Mouse (Mus musculus) C2C12 (cell line): Measurements from ENCODE around the gene Chfr. TPM values are rescaled to one million over a fixed set of nuclear protein-coding genes. Genes with fewer than 3 reads are reported as not detected.

Experiments
- H3K27me3 ChIP-seq: one replicate; pipeline ENCODE4 v1.6.1; 2011; ENCODE audit not compliant: control insufficient read depth, insufficient read depth, insufficient read length
- H3K36me3 ChIP-seq: one replicate; pipeline ENCODE4 v1.6.1; 2011; ENCODE audit not compliant: control insufficient read depth, insufficient read depth
- H3K4me3 ChIP-seq: one replicate; pipeline ENCODE4 v1.5.1; 2011; ENCODE audit warnings: mild to moderate bottlenecking, control low read depth; ENCODE audit not compliant: poor library complexity, insufficient read depth, severe bottlenecking
- H3K79me2 ChIP-seq: one replicate; pipeline ENCODE4 v1.6.1; 2011; ENCODE audit not compliant: control insufficient read depth, insufficient read depth
- H3K79me3 ChIP-seq: one replicate; pipeline ENCODE4 v1.6.1; 2011; ENCODE audit warnings: low read depth, control low read depth
- H3ac ChIP-seq: one replicate; pipeline ENCODE3; 2011; ENCODE audit warnings: low read depth; ENCODE audit not compliant: control insufficient read depth, insufficient read length
- CEBPB ChIP-seq: IDR thresholded peaks from one replicate; pipeline ENCODE4 v1.6.1; 2011; ENCODE audit warnings: low read depth, mild to moderate bottlenecking, control low read depth, moderate library complexity
- CTCF ChIP-seq: IDR thresholded peaks from one replicate; pipeline ENCODE4 v1.5.1; 2011; ENCODE audit not compliant: control insufficient read depth, insufficient read depth, insufficient read length
- FOSL1 ChIP-seq: IDR thresholded peaks from one replicate; pipeline ENCODE4 v1.8.0; 2011; ENCODE audit warnings: mild to moderate bottlenecking, low read length; ENCODE audit not compliant: poor library complexity, insufficient read depth, severe bottlenecking
- MAX ChIP-seq: IDR thresholded peaks from one replicate; pipeline ENCODE4 v1.6.1; 2011; ENCODE audit warnings: mild to moderate bottlenecking, control low read depth
- MYOD1 ChIP-seq: IDR thresholded peaks from one replicate; pipeline ENCODE4 v1.6.1; 2011; ENCODE audit warnings: low read depth; ENCODE audit not compliant: control insufficient read depth, insufficient read length
- MYOG ChIP-seq: IDR thresholded peaks from one replicate; pipeline ENCODE4 v1.6.1; 2011; ENCODE audit not compliant: control insufficient read depth, insufficient read length; ENCODE audit errors: extremely low read depth
- USF1 ChIP-seq: IDR thresholded peaks from one replicate; pipeline ENCODE4 v1.6.1; 2011; ENCODE audit warnings: low read depth, mild to moderate bottlenecking, control low read depth, moderate library complexity
- polyA plus RNA-seq: library from polyadenylated mRNA; unstranded; fragments of >200 nt; fragmentation: generic; extraction: Trizol; gene quantifications from one replicate; pipeline ENCODE4 v1.2.1, GENCODE M21; 2012; ENCODE audit warnings: missing spikeins

Chfr gene
- polyA plus RNA-seq, 1 experiment, result 14.4 TPM

DNA sequence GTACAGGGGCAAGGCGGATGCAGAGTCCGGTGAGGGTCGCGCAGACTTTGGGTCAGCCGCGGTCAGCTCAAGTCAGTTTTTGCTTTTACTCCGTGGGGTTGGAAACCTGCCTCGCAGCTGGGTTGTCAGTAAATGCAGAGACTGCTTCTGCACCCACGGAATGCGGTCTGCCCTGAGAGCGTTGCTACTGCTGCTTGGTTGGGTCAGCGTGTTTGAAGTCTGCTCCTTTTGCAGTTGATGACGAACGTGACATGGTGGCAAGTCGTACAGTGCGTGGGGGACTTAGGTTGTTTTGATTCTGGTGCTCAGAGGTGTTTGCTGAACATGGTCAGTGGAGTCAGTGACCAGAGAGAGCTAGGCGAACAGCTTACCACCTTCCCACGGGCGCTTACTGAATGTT, 41.4 kb downstream of the Chfr start:
- peaks cover 7% of the 10 kb centered on the region for H3K36me3 ChIP-seq
- H3K4me3 ChIP-seq, result peak overlapping the region; percentile 75
- H3ac ChIP-seq, result peak overlapping the region; percentile 58
- TF ChIP-seq CTCF, result no peak
- no peak for TF ChIP-seq MAX
- TF ChIP-seq CEBPB, result no peak
- TF ChIP-seq MYOG, result no peak
- no peak for TF ChIP-seq MYOD1
- no peak for TF ChIP-seq USF1
- TF ChIP-seq FOSL1, result no peak
- peaks cover 17% of the 10 kb centered on the region for H3K79me3 ChIP-seq
- peaks cover 33% of the 10 kb centered on the region for H3K79me2 ChIP-seq
- no peaks in the 10 kb centered on the region for H3K27me3 ChIP-seq

DNA sequence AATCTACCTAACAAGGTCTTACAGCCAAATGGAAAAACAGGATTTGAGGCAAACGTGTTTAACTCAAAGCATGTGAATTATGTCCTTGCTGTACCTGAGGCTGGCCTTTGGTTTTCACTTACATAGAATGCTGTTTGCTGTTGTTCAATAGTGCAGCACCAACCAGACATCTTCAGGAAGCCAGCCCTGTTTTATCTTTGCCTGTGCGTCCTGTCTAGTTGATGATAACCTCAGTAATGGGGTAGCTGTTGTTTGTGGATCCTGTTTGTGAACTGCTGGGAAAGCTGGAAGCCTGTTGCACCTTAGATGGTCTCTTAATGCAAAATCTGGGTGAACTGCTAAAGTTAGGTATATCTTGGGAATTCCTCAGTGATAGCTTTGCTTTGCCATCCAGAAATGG, 43.0 kb downstream of the Chfr start:
- no peak overlapping the region for H3ac ChIP-seq
- TF ChIP-seq CTCF (no peak), MYOD1 (no peak), CEBPB (no peak), MAX (no peak), USF1 (no peak), FOSL1 (no peak), MYOG (no peak)
- peaks cover 12% of the 10 kb centered on the region for H3K36me3 ChIP-seq
- peaks cover 17% of the 10 kb centered on the region for H3K79me3 ChIP-seq
- no peaks in the 10 kb centered on the region for H3K27me3 ChIP-seq
- H3K4me3 ChIP-seq, result no peak overlapping the region
- peaks cover 33% of the 10 kb centered on the region for H3K79me2 ChIP-seq

DNA sequence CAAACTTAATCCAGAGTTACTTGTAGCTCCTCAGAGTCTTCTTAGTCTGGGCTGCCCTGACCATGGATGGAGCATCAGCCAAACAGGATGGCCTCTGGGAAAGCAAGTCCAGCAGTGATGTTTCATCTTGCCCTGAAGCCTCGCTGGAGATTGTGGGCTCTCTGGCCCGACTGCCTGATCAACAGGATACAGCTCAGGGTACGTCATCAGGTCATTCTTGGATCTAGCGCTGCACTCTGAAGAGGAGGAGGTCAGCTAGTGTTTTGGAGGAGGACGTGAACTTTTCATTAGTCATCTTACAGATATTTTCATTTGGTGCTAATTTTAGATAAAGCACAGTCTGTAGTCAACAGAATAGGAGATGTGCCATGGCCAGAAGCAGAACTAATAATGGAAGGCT, 46.1 kb downstream of the Chfr start:
- Histone ChIP-seq H3K79me2 (peaks cover 33% of the 10 kb centered on the region), H3K4me3 (no peak overlapping the region), H3K79me3 (peaks cover 17% of the 10 kb centered on the region), H3K36me3 (peaks cover 42% of the 10 kb centered on the region), H3ac (no peak overlapping the region), H3K27me3 (no peaks in the 10 kb centered on the region)
- TF ChIP-seq CTCF, result no peak
- no peak for TF ChIP-seq CEBPB
- TF ChIP-seq FOSL1, result no peak
- no peak for TF ChIP-seq MYOG
- TF ChIP-seq USF1, result no peak
- no peak for TF ChIP-seq MYOD1
- no peak for TF ChIP-seq MAX

DNA sequence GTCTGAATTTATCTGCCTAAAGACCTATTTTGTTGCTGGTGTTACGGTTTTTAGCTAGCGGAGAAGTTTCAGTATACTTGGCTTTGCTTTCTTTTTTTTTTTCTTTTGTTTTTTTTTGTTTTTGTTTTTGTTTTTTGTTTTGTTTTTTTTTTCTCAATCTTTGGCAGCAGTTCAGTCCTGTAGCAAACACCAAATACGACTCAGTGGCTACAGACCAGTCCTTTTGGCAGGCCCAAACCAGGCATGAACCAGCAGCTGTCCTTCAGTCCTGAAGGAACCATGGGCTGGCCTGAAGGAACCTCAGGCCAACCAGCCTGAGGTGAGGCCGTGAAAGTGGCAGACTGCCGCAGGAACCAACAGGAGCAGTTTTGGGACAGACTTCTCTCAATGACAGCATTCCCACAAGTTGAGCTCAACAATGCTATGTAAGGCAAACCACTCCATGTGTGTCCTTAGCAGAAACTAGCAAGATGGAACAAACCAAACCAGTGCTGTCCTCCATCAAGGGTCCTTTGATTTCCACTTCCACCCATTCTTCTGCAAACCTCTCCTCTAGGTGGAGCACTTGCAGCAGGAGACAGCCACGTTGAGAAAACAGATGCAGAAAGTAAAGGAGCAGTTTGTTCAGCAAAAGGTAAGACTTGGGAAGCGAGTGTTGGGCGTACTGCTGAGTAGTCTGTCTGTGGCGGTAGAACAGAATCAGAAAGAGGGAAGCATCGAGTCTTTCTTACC, 67.7 kb downstream of the Chfr start:
- Histone ChIP-seq H3ac (no peak overlapping the region), H3K79me2 (no peaks in the 10 kb centered on the region), H3K79me3 (no peaks in the 10 kb centered on the region), H3K27me3 (no peaks in the 10 kb centered on the region), H3K36me3 (peaks cover 83% of the 10 kb centered on the region), H3K4me3 (no peak overlapping the region)
- TF ChIP-seq MYOD1, result no peak

DNA sequence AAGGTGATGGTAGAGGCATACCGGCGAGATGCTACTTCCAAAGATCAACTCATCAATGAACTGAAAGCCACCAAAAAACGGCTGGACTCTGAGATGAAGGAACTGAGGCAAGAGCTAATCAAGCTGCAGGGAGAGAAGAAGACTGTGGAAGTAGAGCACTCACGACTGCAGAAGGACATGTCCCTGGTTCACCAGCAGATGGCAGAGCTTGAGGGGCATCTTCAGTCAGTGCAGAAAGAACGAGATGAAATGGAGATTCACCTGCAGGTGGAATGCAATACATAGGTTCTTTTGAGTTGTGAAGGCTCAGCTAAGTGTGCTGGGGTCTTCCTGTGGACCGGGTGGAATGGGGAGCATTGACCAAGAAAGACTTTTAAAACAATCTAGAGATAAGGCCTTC, 69.1 kb downstream of the Chfr start:
- H3K36me3 ChIP-seq, result peaks cover 95% of the 10 kb centered on the region
- no peak overlapping the region for H3ac ChIP-seq
- TF ChIP-seq CTCF (peak; percentile 10), MYOG (no peak), CEBPB (no peak), FOSL1 (no peak), USF1 (no peak), MYOD1 (no peak), MAX (no peak)
- H3K79me3 ChIP-seq, result no peaks in the 10 kb centered on the region
- H3K4me3 ChIP-seq, result no peak overlapping the region
- H3K27me3 ChIP-seq, result no peaks in the 10 kb centered on the region
- no peaks in the 10 kb centered on the region for H3K79me2 ChIP-seq

DNA sequence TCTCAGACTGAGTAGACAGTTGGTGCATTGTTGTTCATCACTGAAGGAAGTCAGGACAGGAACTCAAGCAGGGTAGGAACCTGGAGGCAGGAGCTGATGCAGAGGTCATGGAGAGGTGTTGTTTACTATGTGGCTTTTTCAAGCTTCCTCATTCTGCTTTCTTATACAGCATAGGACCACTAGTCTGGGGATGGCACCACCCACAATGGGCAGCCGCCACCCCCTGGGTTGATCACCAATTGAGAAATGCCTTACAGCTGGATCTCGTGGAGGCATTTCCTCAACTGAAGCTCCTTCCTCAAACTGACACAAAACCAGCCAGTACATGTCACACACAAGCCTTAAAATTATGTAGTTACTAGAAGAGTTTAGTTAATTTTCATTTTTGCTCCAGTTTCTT, 75.7 kb downstream of the Chfr start:
- Histone ChIP-seq H3K36me3 (peaks cover 82% of the 10 kb centered on the region), H3K79me2 (no peaks in the 10 kb centered on the region), H3K79me3 (no peaks in the 10 kb centered on the region), H3K4me3 (no peak overlapping the region), H3K27me3 (no peaks in the 10 kb centered on the region), H3ac (no peak overlapping the region)
- TF ChIP-seq CTCF, result no peak
- TF ChIP-seq FOSL1, result no peak
- no peak for TF ChIP-seq CEBPB
- no peak for TF ChIP-seq MYOG
- TF ChIP-seq USF1, result no peak
- TF ChIP-seq MAX, result no peak
- no peak for TF ChIP-seq MYOD1
